Mouse (Mus musculus) limb, embryonic 14.5 days (tissue): ENCODE results near the gene Fbxw7. TPM values are rescaled to one million over a fixed set of nuclear protein-coding genes. Genes with fewer than 3 reads are reported as not detected.

Experiments used
- ATAC-seq: fragments of 200-750 bp; cut with Nextera tagmentation; 2 replicates; pipeline ENCODE4 v1.8.0; 2017; ENCODE audit warnings: low read depth, moderate number of reproducible peaks, moderate TSS enrichment; ENCODE audit not compliant: low FRiP score
- DNase-seq: peaks from one replicate; pipeline ENCODE4 v3.0.0-alpha.2; 2015; ENCODE audit warnings: low spot score
- H3K27ac ChIP-seq: fragments of 300-500 bp; sonication (generic); replicated peaks from 2 replicates; pipeline ENCODE4 v1.5.1; 2014; ENCODE audit warnings: low read depth, mild to moderate bottlenecking, low read length, moderate library complexity, mixed read lengths
- H3K27me3 ChIP-seq: fragments of 300-500 bp; sonication (generic); 2 replicates; pipeline ENCODE4 v1.6.1; 2014; ENCODE audit warnings: low read length, mixed read lengths; ENCODE audit not compliant: control insufficient read depth, insufficient read depth
- H3K36me3 ChIP-seq: fragments of 300-500 bp; sonication (generic); 2 replicates; pipeline ENCODE4 v1.6.1; 2014; ENCODE audit warnings: mild to moderate bottlenecking, low read length, moderate library complexity, mixed read lengths; ENCODE audit not compliant: control insufficient read depth, insufficient read depth
- H3K4me1 ChIP-seq: fragments of 300-500 bp; sonication (generic); 2 replicates; pipeline ENCODE4 v1.6.1; 2014; ENCODE audit warnings: antibody characterized with exemption, low read length, mixed read lengths; ENCODE audit not compliant: control insufficient read depth, insufficient read depth
- H3K4me2 ChIP-seq: fragments of 300-500 bp; sonication (generic); replicated peaks from 2 replicates; pipeline ENCODE4 v1.6.1; 2014; ENCODE audit warnings: low read depth, mild to moderate bottlenecking, low read length, moderate library complexity; ENCODE audit not compliant: severe bottlenecking
- H3K4me3 ChIP-seq: fragments of 300-500 bp; sonication (generic); replicated peaks from 2 replicates; pipeline ENCODE4 v1.5.1; 2014; ENCODE audit warnings: low read length
- H3K9ac ChIP-seq: fragments of 300-500 bp; sonication (generic); 2 replicates; pipeline ENCODE4 v1.6.1; 2014; ENCODE audit warnings: mild to moderate bottlenecking, low read depth, low read length, moderate library complexity; ENCODE audit not compliant: severe bottlenecking
- H3K9me3 ChIP-seq: fragments of 300-500 bp; sonication (generic); 2 replicates; pipeline ENCODE4 v1.6.1; 2016; ENCODE audit warnings: low read length; ENCODE audit not compliant: control insufficient read depth
- POLR2A ChIP-seq: fragments of 200-500 bp; IDR thresholded peaks from 2 replicates; pipeline ENCODE4 v1.8.0; 2012; ENCODE audit warnings: inconsistent platforms, mild to moderate bottlenecking, moderate library complexity, borderline replicate concordance; ENCODE audit not compliant: insufficient read depth, insufficient read length; ENCODE audit errors: extremely low read depth
- whole genome bisulfite sequencing: fragments of 180-500 bp; shearing (Covaris S2); extraction: QIAGEN DNeasy Blood & Tissue Kit; methylation state at CpG from one replicate; pipeline ENCODE4 v1.1.7; 2014; 5-methylcytosine and 5-hydroxymethylcytosine counted together
- polyA plus RNA-seq, 2 experiments: library from polyadenylated mRNA; depleted of rRNA in 1 of 2; stranded (reverse) in 1 of 2; unstranded in 1 of 2; fragments of >200 nt; fragmentation: Nextera tagmentation in 1 of 2; extraction: Ambion mirVana in 1 of 2; gene quantifications; 2 replicates each; pipeline versions ENCODE4 v1.2.1 to v1.2.3; 2012 to 2014

Fbxw7 gene
- polyA plus RNA-seq, 2 experiments: 10.6 to 13.4 TPM

DNA sequence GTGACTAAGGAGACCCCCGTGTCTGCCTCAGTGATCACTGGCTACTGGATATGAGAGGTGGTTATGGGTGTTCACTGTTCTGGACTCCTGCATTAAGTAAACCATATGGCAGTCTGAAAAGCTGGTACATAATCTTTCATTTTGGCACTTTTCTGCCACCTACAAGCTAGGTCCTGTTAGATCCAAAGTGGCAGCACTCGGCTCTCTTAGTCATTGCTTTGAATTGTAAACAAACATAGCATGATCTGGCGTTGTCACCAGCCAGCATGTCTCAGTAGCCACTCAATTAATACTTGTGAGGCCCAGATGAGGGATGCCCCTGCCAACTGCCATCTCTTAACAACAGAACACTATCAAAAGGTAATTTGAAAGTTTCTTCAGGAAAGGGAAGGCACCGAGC, 167.6 kb downstream of the Fbxw7 start:
- no peaks in the 10 kb centered on the region for H3K9me3 ChIP-seq
- H3K27ac ChIP-seq: no peak overlapping the region
- no peak overlapping the region for H3K4me3 ChIP-seq
- TF ChIP-seq POLR2A: no peak
- H3K4me1 ChIP-seq: no peaks in the 10 kb centered on the region
- H3K9ac ChIP-seq: no peak overlapping the region
- H3K36me3 ChIP-seq: peaks cover 8% of the 10 kb centered on the region; the same call in 1 of the 2 replicates
- ATAC-seq (no peak), DNase-seq (no peak)
- no peaks in the 10 kb centered on the region for H3K27me3 ChIP-seq
- H3K4me2 ChIP-seq: no peak overlapping the region
- WGBS: 62% methylated on average over 4 of the region's 4 CpGs

DNA sequence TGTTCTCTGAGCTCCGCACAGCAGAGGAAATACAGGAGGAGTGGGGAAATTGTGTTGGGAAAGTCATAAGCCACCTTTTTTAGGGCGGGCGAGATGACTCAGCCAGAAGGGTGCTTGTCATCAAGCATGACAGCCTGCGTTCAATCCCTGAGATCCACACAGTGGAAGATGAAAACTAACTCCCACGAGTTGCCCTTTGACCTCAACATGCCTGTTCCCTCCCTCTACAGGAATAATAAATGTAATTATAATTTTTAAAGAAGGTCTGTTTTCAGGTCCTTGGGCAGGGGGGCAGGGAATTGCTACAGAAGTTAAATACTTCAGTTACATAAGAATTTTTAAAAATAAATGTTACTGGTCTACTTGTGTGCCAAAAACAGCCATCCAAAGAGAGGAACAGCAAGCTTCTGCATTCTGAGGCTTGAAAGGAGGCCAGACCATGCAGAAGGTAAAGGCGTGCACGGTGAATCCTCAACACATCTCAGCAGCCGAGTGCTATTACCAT, 170.1 kb downstream of the Fbxw7 start:
- Histone ChIP-seq H3K27ac (no peak overlapping the region), H3K4me2 (no peak overlapping the region), H3K9ac (no peak overlapping the region), H3K4me1 (no peaks in the 10 kb centered on the region), H3K9me3 (no peaks in the 10 kb centered on the region), H3K4me3 (no peak overlapping the region), H3K36me3 (0 out of 2 replicates have a peak, but pooled peaks cover 2% of the 10 kb centered on the region), H3K27me3 (no peaks in the 10 kb centered on the region)
- TF ChIP-seq POLR2A: no peak
- WGBS: 88% methylated on average over 8 of the region's 8 CpGs
- ATAC-seq: no peak
- DNase-seq: no peak

DNA sequence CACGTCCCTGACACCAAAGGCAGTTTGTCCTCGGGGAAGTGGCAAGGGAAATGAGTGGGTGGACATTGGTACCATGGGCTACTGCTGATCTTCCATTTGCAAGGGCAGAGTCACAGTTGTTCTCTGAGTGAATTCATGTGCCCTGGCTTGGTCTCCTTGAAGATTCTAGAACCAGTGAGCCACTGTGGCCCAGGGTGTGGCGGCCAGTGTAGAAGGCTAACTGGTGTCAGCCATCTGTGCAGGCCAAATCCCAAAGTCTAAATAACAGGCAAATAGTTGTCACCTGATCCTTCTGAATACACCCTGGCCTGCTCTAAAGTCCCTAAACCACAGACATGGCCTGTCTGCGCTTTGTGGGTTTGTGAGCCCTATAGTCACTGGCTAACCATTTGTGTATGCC, 173.8 kb downstream of the Fbxw7 start:
- TF ChIP-seq POLR2A: no peak
- no peaks in the 10 kb centered on the region for H3K9me3 ChIP-seq
- ATAC-seq: no peak
- H3K9ac ChIP-seq: no peak overlapping the region
- H3K36me3 ChIP-seq: no peaks in the 10 kb centered on the region
- no peak overlapping the region for H3K27ac ChIP-seq
- no peaks in the 10 kb centered on the region for H3K4me1 ChIP-seq
- no peak overlapping the region for H3K4me2 ChIP-seq
- WGBS: 81% methylated on average over 4 of the region's 4 CpGs
- H3K4me3 ChIP-seq: no peak overlapping the region
- DNase-seq: no peak
- no peaks in the 10 kb centered on the region for H3K27me3 ChIP-seq

DNA sequence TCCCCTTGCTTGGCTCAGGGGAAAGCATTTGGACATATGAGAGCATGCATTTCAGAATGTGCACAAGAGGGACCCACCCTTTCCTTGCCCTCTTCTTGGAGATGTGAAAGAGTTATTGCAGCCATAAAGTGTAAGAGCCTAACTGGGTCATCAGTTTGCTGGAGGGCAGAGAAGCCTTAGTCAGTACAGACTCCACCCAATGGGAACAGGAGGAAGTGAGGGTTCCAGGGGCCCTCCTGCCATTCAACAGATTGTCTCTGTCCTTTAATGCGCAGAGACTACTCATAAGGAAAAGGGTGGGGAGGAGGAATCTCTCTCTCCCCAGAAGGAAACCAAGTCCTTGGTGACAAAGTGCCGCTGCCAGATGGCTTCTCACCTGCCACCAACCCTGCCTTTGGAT, 190.2 kb downstream of the Fbxw7 start:
- WGBS: 71% methylated on average over 2 of the region's 2 CpGs
- Histone ChIP-seq H3K4me1 (no peaks in the 10 kb centered on the region), H3K36me3 (no peaks in the 10 kb centered on the region), H3K4me2 (no peak overlapping the region), H3K27me3 (no peaks in the 10 kb centered on the region), H3K27ac (no peak overlapping the region), H3K9ac (no peak overlapping the region), H3K9me3 (no peaks in the 10 kb centered on the region), H3K4me3 (no peak overlapping the region)
- ATAC-seq (no peak), DNase-seq (no peak)
- no peak for TF ChIP-seq POLR2A

- Histone ChIP-seq H3K27ac (no peak overlapping the region), H3K4me1 (no peaks in the 10 kb centered on the region), H3K9me3 (no peaks in the 10 kb centered on the region), H3K4me2 (no peak overlapping the region), H3K9ac (no peak overlapping the region), H3K36me3 (no peaks in the 10 kb centered on the region), H3K4me3 (no peak overlapping the region), H3K27me3 (no peaks in the 10 kb centered on the region)
- WGBS: 86% methylated on average over 6 of the region's 6 CpGs
- no peak for ATAC-seq
- no peak for DNase-seq
- TF ChIP-seq POLR2A: no peak
These were observed 197.8 kb downstream of the Fbxw7 start for GRCm38 (mm10) chr3:85012889-85013288.

- Histone ChIP-seq H3K36me3 (no peaks in the 10 kb centered on the region), H3K27ac (no peak overlapping the region), H3K9me3 (no peaks in the 10 kb centered on the region), H3K27me3 (no peaks in the 10 kb centered on the region), H3K9ac (no peak overlapping the region), H3K4me3 (no peak overlapping the region), H3K4me1 (no peaks in the 10 kb centered on the region), H3K4me2 (no peak overlapping the region)
- WGBS: 55% methylated on average over 9 of the region's 9 CpGs
- TF ChIP-seq POLR2A: no peak
- DNase-seq: no peak
- no peak for ATAC-seq
These were observed 200.6 kb downstream of the Fbxw7 start for GRCm38 (mm10) chr3:85015667-85016066.
